Mouse (Mus musculus) stomach, embryonic 16.5 days (tissue): ENCODE results near the gene Tbc1d30. TPM values are rescaled to one million over a fixed set of nuclear protein-coding genes. Genes with fewer than 3 reads are reported as not detected.

Experiments
- ATAC-seq: fragments of 200-750 bp; cut with Nextera tagmentation; 2 replicates; pipeline ENCODE4 v1.8.0; 2017; ENCODE audit warnings: moderate number of reproducible peaks, moderate TSS enrichment; ENCODE audit not compliant: insufficient read depth, low FRiP score
- H3K27ac ChIP-seq: fragments of 300-500 bp; sonication (generic); 2 replicates; pipeline ENCODE4 v1.5.1; 2014; ENCODE audit warnings: low read length
- H3K27me3 ChIP-seq: fragments of 300-500 bp; sonication (generic); 2 replicates; pipeline ENCODE4 v1.6.1; 2014; ENCODE audit warnings: low read length, control low read depth, mixed read lengths; ENCODE audit not compliant: control insufficient read depth, insufficient read depth
- H3K36me3 ChIP-seq: fragments of 300-500 bp; sonication (generic); 2 replicates; pipeline ENCODE4 v1.6.1; 2014; ENCODE audit warnings: low read length; ENCODE audit not compliant: control insufficient read depth, insufficient read depth
- H3K4me1 ChIP-seq: fragments of 300-500 bp; sonication (generic); 2 replicates; pipeline ENCODE4 v1.6.1; 2014; ENCODE audit warnings: low read length, control low read depth, mixed read lengths; ENCODE audit not compliant: control insufficient read depth, insufficient read depth
- H3K4me2 ChIP-seq: fragments of 300-500 bp; sonication (generic); 2 replicates; pipeline ENCODE4 v1.6.1; 2014; ENCODE audit warnings: low read depth, low read length, mixed read lengths
- H3K4me3 ChIP-seq: fragments of 300-500 bp; sonication (generic); replicated peaks from 2 replicates; pipeline ENCODE4 v1.5.1; 2014; ENCODE audit warnings: mild to moderate bottlenecking, low read length
- H3K9ac ChIP-seq: fragments of 300-500 bp; sonication (generic); 2 replicates; pipeline ENCODE4 v1.6.1; 2014; ENCODE audit warnings: low read length
- H3K9me3 ChIP-seq: fragments of 300-500 bp; sonication (generic); replicated peaks from 2 replicates; pipeline ENCODE4 v1.6.1; 2016; ENCODE audit warnings: low read length, control low read depth; ENCODE audit not compliant: control insufficient read depth
- WGBS: fragments of 180-500 bp; shearing (Covaris S2); extraction: QIAGEN DNeasy Blood & Tissue Kit; methylation state at CpG from one replicate; pipeline ENCODE4 v1.1.7; 2014; 5-methylcytosine and 5-hydroxymethylcytosine counted together
- polyA plus RNA-seq: library from polyadenylated mRNA; unstranded; fragments of >200 nt; fragmentation: Nextera tagmentation; extraction: Ambion mirVana; gene quantifications from 2 replicates; pipeline ENCODE4 v1.2.1, GENCODE M21; 2015

Tbc1d30 gene
- polyA plus RNA-seq, 1 experiment from 2014 or later: 5.8 TPM

- Histone ChIP-seq H3K4me2 (no peak overlapping the region), H3K27ac (no peak overlapping the region), H3K27me3 (no peaks in the 10 kb centered on the region), H3K9me3 (no peaks in the 10 kb centered on the region), H3K4me3 (no peak overlapping the region), H3K36me3 (no peaks in the 10 kb centered on the region), H3K9ac (no peak overlapping the region), H3K4me1 (no peaks in the 10 kb centered on the region)
- WGBS: 78% methylated on average over 8 of the region's 8 CpGs
- ATAC-seq: no peak
These were observed 96.7 kb downstream of the Tbc1d30 start for GRCm38 (mm10) chr10:121254343-121254742.

GRCm38 (mm10) chr10:121252781-121253180 lies 98.3 kb downstream of the Tbc1d30 start:
- Histone ChIP-seq H3K27ac (no peak overlapping the region), H3K4me2 (no peak overlapping the region), H3K36me3 (no peaks in the 10 kb centered on the region), H3K27me3 (no peaks in the 10 kb centered on the region), H3K4me1 (no peaks in the 10 kb centered on the region), H3K4me3 (no peak overlapping the region), H3K9ac (no peak overlapping the region), H3K9me3 (no peaks in the 10 kb centered on the region)
- 72% methylated on average over 7 of the region's 7 CpGs for WGBS
- ATAC-seq: no peak

GRCm38 (mm10) chr10:121251191-121251590 lies 99.9 kb downstream of the Tbc1d30 start:
- Histone ChIP-seq H3K9me3 (no peaks in the 10 kb centered on the region), H3K4me3 (no peak overlapping the region), H3K27me3 (no peaks in the 10 kb centered on the region), H3K4me1 (no peaks in the 10 kb centered on the region), H3K36me3 (no peaks in the 10 kb centered on the region), H3K9ac (no peak overlapping the region), H3K4me2 (no peak overlapping the region), H3K27ac (no peak overlapping the region)
- 65% methylated on average over 8 of the region's 8 CpGs for WGBS
- no peak for ATAC-seq

- Histone ChIP-seq H3K27ac (no peak overlapping the region), H3K4me3 (no peak overlapping the region), H3K9me3 (no peaks in the 10 kb centered on the region), H3K36me3 (no peaks in the 10 kb centered on the region), H3K4me2 (no peak overlapping the region), H3K9ac (no peak overlapping the region), H3K4me1 (no peaks in the 10 kb centered on the region), H3K27me3 (no peaks in the 10 kb centered on the region)
- WGBS: 90% methylated on average over 4 of the region's 4 CpGs
- ATAC-seq: no peak
These were observed 101.3 kb downstream of the Tbc1d30 start for GRCm38 (mm10) chr10:121249820-121250219.

- ATAC-seq: no peak
- Histone ChIP-seq H3K9me3 (no peaks in the 10 kb centered on the region), H3K36me3 (no peaks in the 10 kb centered on the region), H3K4me2 (no peak overlapping the region), H3K4me3 (no peak overlapping the region), H3K27ac (no peak overlapping the region), H3K4me1 (0 out of 2 replicates have a peak, but pooled peaks cover 5% of the 10 kb centered on the region), H3K9ac (no peak overlapping the region), H3K27me3 (no peaks in the 10 kb centered on the region)
- 81% methylated on average over 11 of the region's 11 CpGs for WGBS
These were observed 103.5 kb downstream of the Tbc1d30 start for GRCm38 (mm10) chr10:121247545-121247944.

- no peaks in the 10 kb centered on the region for H3K9me3 ChIP-seq
- H3K4me3 ChIP-seq: no peak overlapping the region
- no peak overlapping the region for H3K27ac ChIP-seq
- no peak overlapping the region for H3K4me2 ChIP-seq
- WGBS: 85% methylated on average over 21 of the region's 21 CpGs
- H3K4me1 ChIP-seq: 0 out of 2 replicates have a peak, but pooled peaks cover 5% of the 10 kb centered on the region
- no peak overlapping the region for H3K9ac ChIP-seq
- ATAC-seq: no peak
- H3K27me3 ChIP-seq: no peaks in the 10 kb centered on the region
- no peaks in the 10 kb centered on the region for H3K36me3 ChIP-seq
These were observed 104.1 kb downstream of the Tbc1d30 start for GRCm38 (mm10) chr10:121246971-121247370.

- 0 out of 2 replicates have a peak, but pooled peaks cover 5% of the 10 kb centered on the region for H3K4me1 ChIP-seq
- 0 out of 2 replicates have a peak overlapping the region, but pooled peaks have one; percentile 8 for H3K4me2 ChIP-seq
- H3K27me3 ChIP-seq: no peaks in the 10 kb centered on the region
- no peaks in the 10 kb centered on the region for H3K9me3 ChIP-seq
- no peak overlapping the region for H3K9ac ChIP-seq
- ATAC-seq: no peak
- no peak overlapping the region for H3K4me3 ChIP-seq
- 45% methylated on average over 23 of the region's 23 CpGs for WGBS
- H3K36me3 ChIP-seq: no peaks in the 10 kb centered on the region
- peak overlapping the region; percentile 75 for H3K27ac ChIP-seq
These were observed 107.5 kb downstream of the Tbc1d30 start for GRCm38 (mm10) chr10:121243373-121244207.

DNA sequence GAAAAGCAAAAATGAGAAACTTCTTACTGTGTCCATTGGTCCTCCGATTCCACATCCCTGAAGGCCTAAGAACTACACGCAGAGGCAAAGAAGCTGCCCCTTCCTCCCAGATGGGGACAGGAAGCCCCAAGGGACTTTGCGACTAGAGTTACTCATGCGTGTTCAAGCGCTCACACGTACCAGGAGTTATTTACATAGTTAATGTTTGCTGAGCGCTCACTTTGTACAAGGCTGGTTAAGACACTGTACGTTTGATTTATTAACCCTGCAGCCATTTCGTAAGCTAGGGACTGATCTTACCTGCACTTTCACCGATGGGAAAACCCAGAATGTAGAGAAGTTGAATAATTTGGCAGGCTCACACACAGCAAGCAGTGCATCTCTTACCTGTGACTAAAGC lies 108.5 kb downstream of the Tbc1d30 start:
- H3K4me3 ChIP-seq: no peak overlapping the region
- H3K4me1 ChIP-seq: 0 out of 2 replicates have a peak, but pooled peaks cover 5% of the 10 kb centered on the region
- no peaks in the 10 kb centered on the region for H3K9me3 ChIP-seq
- no peak overlapping the region for H3K9ac ChIP-seq
- WGBS: 52% methylated on average over 10 of the region's 10 CpGs
- ATAC-seq: peak; percentile 79; the same call in 1 of the 2 replicates
- H3K27ac ChIP-seq: peak overlapping the region; percentile 75
- no peaks in the 10 kb centered on the region for H3K27me3 ChIP-seq
- no peaks in the 10 kb centered on the region for H3K36me3 ChIP-seq
- no peak overlapping the region for H3K4me2 ChIP-seq

- no peak overlapping the region for H3K9ac ChIP-seq
- ATAC-seq: no peak
- no peak overlapping the region for H3K4me2 ChIP-seq
- 0 out of 2 replicates have a peak, but pooled peaks cover 3% of the 10 kb centered on the region for H3K4me1 ChIP-seq
- H3K27ac ChIP-seq: no peak overlapping the region
- H3K9me3 ChIP-seq: no peaks in the 10 kb centered on the region
- no peak overlapping the region for H3K4me3 ChIP-seq
- no peaks in the 10 kb centered on the region for H3K27me3 ChIP-seq
- WGBS: 82% methylated on average over 10 of the region's 10 CpGs
- no peaks in the 10 kb centered on the region for H3K36me3 ChIP-seq
These were observed 112.0 kb downstream of the Tbc1d30 start for GRCm38 (mm10) chr10:121239065-121239464.
